Mouse (Mus musculus) inflammation-experienced regulatory T-cells, adult 6 months (primary cell): Measurements from ENCODE around the gene Gga2. TPM values are rescaled to one million over a fixed set of nuclear protein-coding genes. Genes with fewer than 3 reads are reported as not detected.

ENCODE experiments used
- ATAC-seq: one replicate; pipeline ENCODE4 v1.8.0; 2017
- polyA plus RNA-seq, 3 experiments: library from polyadenylated mRNA; unstranded; fragments of 100-300 nt; shearing (Covaris generic); gene quantifications; one replicate each; pipeline ENCODE4 v1.2.1; 2017

Gene Gga2
- polyA plus RNA-seq, 3 experiments from 2014 or later: 0.92 to 1.6 (median 1.1) TPM

GRCm38 (mm10) chr7:121995961-121996360 lies 25.1 kb downstream of the Gga2 start:
- ATAC-seq: no peak

- peak; percentile 93 for ATAC-seq
Observed at GRCm38 (mm10) chr7:121981307-121981871, 39.6 kb downstream of the Gga2 start, which contains the start of gene Cog7. Gene Cog7, minus strand, starts transcription at chr7:121981711.

- ATAC-seq: no peak
Observed at GRCm38 (mm10) chr7:121975031-121975430, 46.0 kb downstream of the Gga2 start.

GRCm38 (mm10) chr7:121971698-121972097 lies 49.3 kb downstream of the Gga2 start:
- ATAC-seq: no peak

- ATAC-seq: no peak
Observed at GRCm38 (mm10) chr7:121970250-121970649, 50.8 kb downstream of the Gga2 start.

- ATAC-seq: no peak
Observed at GRCm38 (mm10) chr7:121968816-121969215, 52.2 kb downstream of the Gga2 start.

GRCm38 (mm10) chr7:121968242-121968641 lies 52.8 kb downstream of the Gga2 start:
- no peak for ATAC-seq

GRCm38 (mm10) chr7:121966169-121966568 lies 54.9 kb downstream of the Gga2 start:
- ATAC-seq: no peak

GRCm38 (mm10) chr7:121963883-121964398 lies 57.1 kb downstream of the Gga2 start:
- ATAC-seq: peak; percentile 50

- no peak for ATAC-seq
Observed at GRCm38 (mm10) chr7:121962571-121962959, 58.5 kb downstream of the Gga2 start.

GRCm38 (mm10) chr7:121961913-121962570 lies 59.0 kb downstream of the Gga2 start:
- no peak for ATAC-seq

- no peak for ATAC-seq
Observed at GRCm38 (mm10) chr7:121955802-121956201, 65.2 kb downstream of the Gga2 start.

- ATAC-seq: no peak
Observed at GRCm38 (mm10) chr7:121954891-121955669, 65.9 kb downstream of the Gga2 start.

- no peak for ATAC-seq
Observed at GRCm38 (mm10) chr7:121947513-121947912, 73.5 kb downstream of the Gga2 start.

- ATAC-seq: no peak
Observed at GRCm38 (mm10) chr7:121946196-121946595, 74.8 kb downstream of the Gga2 start.

- ATAC-seq: no peak
Observed at GRCm38 (mm10) chr7:121942371-121942770, 78.7 kb downstream of the Gga2 start.

GRCm38 (mm10) chr7:121941640-121942039 lies 79.4 kb downstream of the Gga2 start:
- no peak for ATAC-seq

- no peak for ATAC-seq
Observed at GRCm38 (mm10) chr7:121941016-121941415, 80.0 kb downstream of the Gga2 start.

- ATAC-seq: no peak
Observed at GRCm38 (mm10) chr7:121939729-121940128, 81.3 kb downstream of the Gga2 start.

- no peak for ATAC-seq
Observed at GRCm38 (mm10) chr7:121939244-121939643, 81.8 kb downstream of the Gga2 start.

GRCm38 (mm10) chr7:121938124-121938891 lies 82.7 kb downstream of the Gga2 start:
- no peak for ATAC-seq

GRCm38 (mm10) chr7:121936861-121937630 lies 84.0 kb downstream of the Gga2 start:
- no peak for ATAC-seq
